Mouse (Mus musculus) frontal cortex, postnatal 25 days (tissue): ENCODE measurements around the gene Arhgap27.
"Not testable (repeated sequence)": the region's sequence is repeated elsewhere in the genome, so short reads cannot be mapped to it uniquely, and the experiment has no call there.

Experiments used
- DNase-seq, 2 experiments: peaks; one replicate each; pipeline ENCODE4 v3.0.0; 2022; ENCODE audit warnings: low spot score in 2 of 2

Arhgap27 gene

GRCm38 (mm10) chr11:103294772-103295171 is 68.7 kb downstream of the Arhgap27 start:
- DNase-seq, result no peak

GRCm38 (mm10) chr11:103294066-103294465 is 69.4 kb downstream of the Arhgap27 start:
- DNase-seq, result no peak

- no peak for DNase-seq
These were observed 70.6 kb downstream of the Arhgap27 start for GRCm38 (mm10) chr11:103292890-103293287.

- no peak for DNase-seq
These were observed 71.2 kb downstream of the Arhgap27 start for GRCm38 (mm10) chr11:103292152-103292889.

- DNase-seq, result not testable (repeated sequence)
These were observed 72.7 kb downstream of the Arhgap27 start for GRCm38 (mm10) chr11:103290841-103291240.

GRCm38 (mm10) chr11:103288291-103288963 is 75.1 kb downstream of the Arhgap27 start:
- DNase-seq, result no peak

GRCm38 (mm10) chr11:103286910-103287309 is 76.6 kb downstream of the Arhgap27 start:
- no peak for DNase-seq

GRCm38 (mm10) chr11:103285951-103286350 is 77.5 kb downstream of the Arhgap27 start:
- no peak for DNase-seq

- DNase-seq, result no peak
These were observed 78.2 kb downstream of the Arhgap27 start for GRCm38 (mm10) chr11:103285276-103285675.

GRCm38 (mm10) chr11:103281784-103282183 is 81.7 kb downstream of the Arhgap27 start:
- DNase-seq, result no peak
